Mouse (Mus musculus): ENCODE measurements around the gene Adgrv1. TPM values are rescaled to one million over a fixed set of nuclear protein-coding genes. Genes with fewer than 3 reads are reported as not detected.

The Adgrv1 gene
- polyA plus RNA-seq, 1 experiment from 2014 or later, result 0.66 TPM

DNA sequence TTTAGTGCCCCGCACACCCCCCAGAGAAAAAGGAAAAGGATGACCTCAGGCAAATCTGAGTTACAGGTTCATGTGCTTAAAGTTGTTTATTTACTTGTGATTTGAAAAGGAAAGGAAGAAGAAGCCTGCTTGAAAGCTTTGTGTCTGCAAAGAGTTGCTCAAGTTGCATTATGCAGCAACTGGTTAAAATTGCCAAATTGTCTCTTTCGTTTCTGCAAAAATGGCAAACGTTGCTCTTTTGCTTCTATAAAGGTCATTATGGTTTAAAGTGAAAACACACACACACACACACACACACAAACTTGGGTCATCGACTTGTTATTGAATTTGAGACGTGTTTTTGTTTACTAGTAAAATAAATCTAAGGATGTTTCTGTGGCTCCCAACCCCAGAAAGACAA is 500.3 kb downstream of the Adgrv1 start:
- WGBS, result 75% methylated on average over 5 of the region's 5 CpGs
- H3K9ac ChIP-seq, result no peak overlapping the region
- no peak for ATAC-seq (ENCODE audit: extremely low read depth, insufficient number of reproducible peaks, low FRiP score, low TSS enrichment)

DNA sequence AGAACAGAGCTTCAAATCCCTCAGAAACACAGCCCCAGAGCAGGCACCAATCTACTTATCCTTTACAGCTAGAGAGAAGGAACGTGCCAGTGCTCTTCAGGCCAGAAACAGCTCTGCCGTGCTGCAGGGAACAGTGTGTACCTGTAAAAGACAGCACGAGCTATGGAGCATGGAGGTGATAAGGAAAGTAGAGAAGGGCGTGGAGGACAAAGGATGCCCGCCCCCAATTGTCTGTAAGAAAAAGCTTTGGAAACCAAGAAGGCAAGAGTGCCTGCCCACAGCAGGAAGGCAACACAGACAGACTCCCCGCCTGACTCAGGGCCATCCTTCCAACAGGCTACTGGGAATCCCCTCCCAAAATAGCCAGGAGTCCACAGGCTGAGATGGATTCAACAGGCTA is 501.1 kb downstream of the Adgrv1 start:
- Histone ChIP-seq H3K4me2 (peak overlapping the region; percentile 27; the same call in 1 of the 2 replicates), H3K9ac (peak overlapping the region; percentile 4; the same call in 1 of the 2 replicates), H3K27me3 (replicated peaks) (no peaks in the 10 kb centered on the region), H3K36me3 (no peaks in the 10 kb centered on the region), H3K4me3 (no peak overlapping the region), H3K27ac (replicated peaks) (peak overlapping the region; percentile 76), H3K9me3 (no peaks in the 10 kb centered on the region), H3K4me1 (peaks cover 65% of the 10 kb centered on the region)
- WGBS, result 30% methylated on average over 6 of the region's 6 CpGs
- no peak for ATAC-seq (ENCODE audit: extremely low read depth, insufficient number of reproducible peaks, low FRiP score, low TSS enrichment)

More for the DNA sequence above, 500.3 kb downstream of the Adgrv1 start:
- no peaks in the 10 kb centered on the region for H3K9me3 ChIP-seq
- H3K4me1 ChIP-seq, result peaks cover 69% of the 10 kb centered on the region
- no peak overlapping the region for H3K4me3 ChIP-seq
- H3K36me3 ChIP-seq, result no peaks in the 10 kb centered on the region
- no peaks in the 10 kb centered on the region for H3K27me3 ChIP-seq (replicated peaks)
- no peak overlapping the region for H3K4me2 ChIP-seq
- H3K27ac ChIP-seq (replicated peaks), result peak overlapping the region; percentile 76

DNA sequence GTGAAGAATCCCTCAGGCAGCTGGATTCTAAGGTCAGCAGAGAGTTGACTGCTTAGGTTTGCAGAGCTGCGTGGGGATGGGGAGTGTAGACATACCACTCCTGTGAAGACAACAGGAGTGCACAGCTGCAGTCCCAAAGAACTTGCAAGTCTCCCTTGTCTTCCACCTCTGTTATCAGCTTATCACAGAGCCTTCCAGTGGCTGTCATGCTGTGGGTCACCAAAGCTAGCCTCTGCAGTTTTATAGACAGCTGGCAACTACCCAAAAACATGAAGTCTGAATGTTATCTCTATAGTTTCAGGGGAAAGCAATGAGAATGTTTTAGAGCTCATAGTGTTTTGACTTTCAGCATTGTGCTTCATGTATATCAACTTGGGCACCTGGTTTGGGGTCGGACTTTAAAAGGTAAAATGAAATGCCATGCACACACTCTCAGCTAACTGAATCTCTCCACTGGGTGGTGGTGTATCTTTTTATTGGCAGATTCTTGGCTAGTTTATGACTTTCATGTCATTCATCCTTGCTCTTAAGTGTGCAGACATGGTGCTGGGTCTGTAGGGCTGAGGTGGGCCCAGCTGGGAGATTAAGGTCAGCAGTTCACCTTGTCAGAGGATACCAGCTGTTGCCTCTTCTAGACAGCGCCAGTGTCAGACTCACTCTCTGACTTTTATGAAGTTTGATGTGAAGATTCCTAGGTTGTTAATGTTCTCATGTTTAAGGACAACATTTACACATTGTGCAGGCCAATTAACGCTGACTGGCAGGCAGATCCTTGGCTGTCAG is 502.0 kb downstream of the Adgrv1 start:
- Histone ChIP-seq H3K9me3 (no peaks in the 10 kb centered on the region), H3K36me3 (no peaks in the 10 kb centered on the region), H3K27me3 (replicated peaks) (no peaks in the 10 kb centered on the region), H3K9ac (no peak overlapping the region), H3K4me3 (no peak overlapping the region), H3K4me2 (no peak overlapping the region), H3K27ac (replicated peaks) (peak overlapping the region; percentile 76), H3K4me1 (peaks cover 56% of the 10 kb centered on the region)
- WGBS, result 33% methylated on average over 4 of the region's 4 CpGs
- ATAC-seq (ENCODE audit: extremely low read depth, insufficient number of reproducible peaks, low FRiP score, low TSS enrichment), result no peak

DNA sequence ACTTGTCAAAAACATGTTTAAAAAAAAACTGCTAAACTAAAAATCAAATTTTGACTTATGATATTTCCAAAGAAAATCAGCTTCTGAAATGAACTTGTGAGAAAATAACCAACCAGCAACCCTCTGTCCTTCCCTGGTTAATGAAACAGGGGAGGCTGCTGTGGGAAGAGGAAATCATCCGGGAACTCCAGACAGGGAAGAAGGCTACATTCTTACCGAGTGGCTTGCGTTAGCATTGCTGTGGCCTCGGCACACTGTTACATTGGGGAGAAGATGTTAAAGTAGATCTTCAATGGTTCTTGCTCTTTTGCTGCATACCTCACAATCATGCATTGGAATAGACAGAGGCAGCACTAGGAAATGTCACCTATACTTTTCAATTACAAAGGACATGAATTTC is 507.1 kb downstream of the Adgrv1 start:
- Histone ChIP-seq H3K9me3 (no peaks in the 10 kb centered on the region), H3K9ac (no peak overlapping the region), H3K27ac (replicated peaks) (no peak overlapping the region), H3K4me3 (no peak overlapping the region), H3K27me3 (replicated peaks) (no peaks in the 10 kb centered on the region), H3K4me1 (peaks cover 8% of the 10 kb centered on the region), H3K4me2 (no peak overlapping the region), H3K36me3 (no peaks in the 10 kb centered on the region)
- WGBS, result 62% methylated on average over 4 of the region's 4 CpGs
- no peak for ATAC-seq (ENCODE audit: extremely low read depth, insufficient number of reproducible peaks, low FRiP score, low TSS enrichment)

DNA sequence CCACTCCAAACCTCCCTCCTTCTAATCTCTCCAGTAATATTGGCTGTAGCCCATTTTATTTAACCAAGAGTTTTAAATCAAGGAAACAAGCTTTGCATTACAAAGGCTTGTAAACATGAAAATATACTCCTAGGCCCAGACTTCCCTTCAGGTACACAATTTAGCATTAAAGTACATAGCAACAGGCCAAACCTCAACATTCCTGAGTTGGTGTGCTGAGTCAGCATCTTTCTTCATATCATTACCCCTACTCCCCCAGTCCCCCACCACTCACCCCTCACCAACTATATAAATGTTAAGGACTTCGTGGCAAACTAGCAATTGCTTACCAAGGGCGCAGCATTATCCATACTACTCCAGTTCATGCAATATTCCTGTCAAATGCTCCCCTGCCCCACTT is 510.7 kb downstream of the Adgrv1 start:
- no peak overlapping the region for H3K9ac ChIP-seq
- 76% methylated on average over 2 of the region's 2 CpGs for WGBS
- no peak overlapping the region for H3K4me3 ChIP-seq
- no peaks in the 10 kb centered on the region for H3K27me3 ChIP-seq (replicated peaks)
- peaks cover 10% of the 10 kb centered on the region for H3K4me1 ChIP-seq
- ATAC-seq (ENCODE audit: extremely low read depth, insufficient number of reproducible peaks, low FRiP score, low TSS enrichment), result no peak
- no peak overlapping the region for H3K27ac ChIP-seq (replicated peaks)
- H3K9me3 ChIP-seq, result no peaks in the 10 kb centered on the region
- H3K4me2 ChIP-seq, result no peak overlapping the region
- no peaks in the 10 kb centered on the region for H3K36me3 ChIP-seq

DNA sequence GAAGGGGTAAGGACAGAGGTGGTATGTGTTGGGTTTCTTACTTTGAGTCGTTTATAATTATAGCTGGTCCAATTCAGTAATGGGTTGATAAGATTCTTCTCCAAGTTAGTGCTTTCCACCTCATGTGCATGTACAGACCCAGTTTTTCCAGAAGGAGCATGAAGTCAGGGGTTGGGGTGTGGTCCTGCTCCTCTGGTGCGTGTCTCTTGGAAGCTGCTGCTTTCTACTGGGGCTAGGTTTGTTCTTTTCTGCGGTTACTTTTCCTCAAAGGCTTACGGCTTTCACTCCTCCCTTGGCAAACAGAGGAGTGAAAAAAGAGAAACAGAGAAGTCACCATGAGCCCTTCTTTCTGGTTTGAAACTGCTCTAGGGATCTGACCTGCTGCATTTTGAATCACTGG is 522.5 kb downstream of the Adgrv1 start:
- no peaks in the 10 kb centered on the region for H3K27me3 ChIP-seq (replicated peaks)
- H3K27ac ChIP-seq (replicated peaks), result no peak overlapping the region
- no peaks in the 10 kb centered on the region for H3K9me3 ChIP-seq
- H3K4me1 ChIP-seq, result peaks cover 25% of the 10 kb centered on the region
- WGBS, result 89% methylated on average over 4 of the region's 4 CpGs
- no peak for ATAC-seq (ENCODE audit: extremely low read depth, insufficient number of reproducible peaks, low FRiP score, low TSS enrichment)
- no peak overlapping the region for H3K9ac ChIP-seq
- H3K36me3 ChIP-seq, result no peaks in the 10 kb centered on the region
- H3K4me2 ChIP-seq, result no peak overlapping the region
- no peak overlapping the region for H3K4me3 ChIP-seq

DNA sequence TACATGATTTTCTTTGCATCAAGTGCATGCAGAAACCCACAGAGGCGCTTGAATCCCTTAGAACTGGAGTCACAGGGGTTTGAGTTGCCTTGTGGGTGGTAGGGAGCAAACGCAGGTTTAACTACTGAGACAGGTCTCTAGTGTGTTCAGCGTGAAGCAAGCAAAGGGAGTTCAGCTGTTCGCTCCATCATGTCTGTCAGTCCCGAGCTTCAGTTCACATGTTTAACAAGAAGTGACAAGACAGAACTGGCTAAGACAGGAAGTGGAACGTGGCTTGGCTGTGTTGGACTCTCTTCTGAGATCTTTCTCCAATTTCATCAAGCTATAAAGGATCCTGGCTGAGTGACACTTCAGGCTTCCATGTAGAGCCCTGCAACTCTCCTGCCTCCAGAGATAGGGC is 523.3 kb downstream of the Adgrv1 start:
- H3K9ac ChIP-seq, result no peak overlapping the region
- WGBS, result 70% methylated on average over 6 of the region's 6 CpGs
- no peak for ATAC-seq (ENCODE audit: extremely low read depth, insufficient number of reproducible peaks, low FRiP score, low TSS enrichment)
- no peaks in the 10 kb centered on the region for H3K9me3 ChIP-seq
- no peaks in the 10 kb centered on the region for H3K36me3 ChIP-seq
- no peaks in the 10 kb centered on the region for H3K27me3 ChIP-seq (replicated peaks)
- H3K27ac ChIP-seq (replicated peaks), result no peak overlapping the region
- no peak overlapping the region for H3K4me3 ChIP-seq
- peaks cover 25% of the 10 kb centered on the region for H3K4me1 ChIP-seq
- H3K4me2 ChIP-seq, result no peak overlapping the region

DNA sequence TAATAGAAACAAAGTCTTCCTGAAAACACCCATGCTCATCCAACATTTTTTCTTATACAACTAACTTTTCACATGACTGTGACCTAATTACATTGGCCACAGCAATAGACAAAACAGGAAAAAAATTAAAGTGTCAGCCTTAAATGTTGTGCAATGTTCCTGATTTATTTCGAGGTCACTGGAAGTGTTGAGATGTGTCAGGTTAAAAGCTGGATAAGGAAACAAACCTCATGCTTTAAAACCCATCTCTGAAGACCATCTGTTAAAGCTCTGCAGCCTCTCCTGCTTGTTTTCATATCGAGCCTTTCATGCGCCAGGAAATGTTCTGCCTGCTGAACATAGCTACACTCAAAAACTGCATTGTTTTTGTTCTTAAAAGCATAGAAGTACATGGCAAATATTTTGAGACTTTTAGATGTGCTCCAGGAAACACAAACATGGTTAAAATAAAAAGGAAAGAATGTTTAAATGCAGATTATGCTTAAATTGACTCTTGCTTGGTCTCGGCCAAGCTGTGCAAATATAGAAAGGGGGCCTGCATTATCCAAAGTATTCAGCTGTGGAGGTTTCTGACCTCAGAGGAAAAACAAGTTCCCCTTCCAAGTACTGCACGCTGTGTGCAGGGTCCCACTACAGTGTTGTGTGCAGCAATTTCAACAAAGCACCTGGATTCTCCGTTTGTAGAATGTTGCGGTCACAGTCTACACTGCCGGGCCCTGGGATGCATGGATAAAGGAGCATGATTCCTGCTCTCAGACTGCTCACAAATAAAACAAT is 524.2 kb downstream of the Adgrv1 start:
- Histone ChIP-seq H3K9ac (peak overlapping the region; percentile 40), H3K27me3 (replicated peaks) (no peaks in the 10 kb centered on the region), H3K27ac (replicated peaks) (peak overlapping the region; percentile 68), H3K4me2 (no peak overlapping the region), H3K4me3 (no peak overlapping the region), H3K4me1 (peaks cover 30% of the 10 kb centered on the region), H3K9me3 (no peaks in the 10 kb centered on the region), H3K36me3 (no peaks in the 10 kb centered on the region)
- 46% methylated on average over 8 of the region's 8 CpGs for WGBS
- no peak for ATAC-seq (ENCODE audit: extremely low read depth, insufficient number of reproducible peaks, low FRiP score, low TSS enrichment)

DNA sequence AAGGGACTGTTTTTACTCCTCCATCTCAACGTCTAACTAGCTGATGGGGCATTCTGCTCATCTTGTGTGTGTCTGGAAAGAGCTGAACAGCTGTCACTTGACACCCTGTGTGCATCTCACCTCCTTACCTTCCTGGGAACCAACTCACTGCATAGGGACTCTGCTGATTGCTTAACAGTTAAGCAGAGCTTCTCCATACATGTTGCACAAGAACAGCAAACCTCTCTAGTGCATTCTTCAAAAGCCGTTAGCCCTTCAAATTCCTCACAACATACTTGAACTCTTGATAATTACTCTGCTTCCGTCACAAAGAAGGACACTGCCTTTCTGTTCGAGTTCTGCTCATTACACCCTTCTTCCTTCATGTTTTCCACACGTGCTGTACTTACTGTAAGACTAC is 525.5 kb downstream of the Adgrv1 start:
- ATAC-seq (ENCODE audit: extremely low read depth, insufficient number of reproducible peaks, low FRiP score, low TSS enrichment), result no peak
- 26% methylated on average over 5 of the region's 5 CpGs for WGBS
- Histone ChIP-seq H3K36me3 (no peaks in the 10 kb centered on the region), H3K4me2 (no peak overlapping the region), H3K4me3 (no peak overlapping the region), H3K27ac (replicated peaks) (peak overlapping the region; percentile 32; the same call in 1 of the 2 replicates), H3K9me3 (no peaks in the 10 kb centered on the region), H3K4me1 (peaks cover 40% of the 10 kb centered on the region), H3K9ac (0 out of 2 replicates have a peak overlapping the region, but pooled peaks have one; percentile 19), H3K27me3 (replicated peaks) (no peaks in the 10 kb centered on the region)

DNA sequence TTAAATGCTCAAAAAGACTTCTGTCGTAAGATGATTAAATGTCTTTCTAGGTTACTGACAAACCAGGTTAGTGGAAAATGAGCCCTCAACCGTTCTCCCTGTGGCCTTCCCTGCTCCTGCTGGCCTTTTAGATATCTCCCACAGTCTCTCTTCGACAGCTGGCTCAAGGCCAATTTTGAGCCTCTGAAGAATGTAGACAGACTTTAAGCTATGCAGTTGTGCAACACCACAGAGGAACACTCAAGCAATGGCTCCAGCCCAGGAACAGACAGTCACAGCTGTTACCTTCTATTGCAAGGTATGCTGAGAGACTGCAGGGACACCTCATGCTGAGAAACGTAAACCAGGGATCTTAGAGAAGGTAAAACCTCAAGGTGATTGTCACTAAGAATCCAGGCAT is 529.2 kb downstream of the Adgrv1 start:
- peaks cover 41% of the 10 kb centered on the region for H3K4me1 ChIP-seq
- 11% methylated on average over 4 of the region's 4 CpGs for WGBS
- H3K4me2 ChIP-seq, result peak overlapping the region; percentile 33
- no peaks in the 10 kb centered on the region for H3K27me3 ChIP-seq (replicated peaks)
- no peaks in the 10 kb centered on the region for H3K9me3 ChIP-seq
- peak overlapping the region; percentile 82 for H3K27ac ChIP-seq (replicated peaks)
- ATAC-seq (ENCODE audit: extremely low read depth, insufficient number of reproducible peaks, low FRiP score, low TSS enrichment), result peak; percentile 58; the same call in 1 of the 2 replicates
- no peak overlapping the region for H3K4me3 ChIP-seq
- H3K9ac ChIP-seq, result no peak overlapping the region
- no peaks in the 10 kb centered on the region for H3K36me3 ChIP-seq

DNA sequence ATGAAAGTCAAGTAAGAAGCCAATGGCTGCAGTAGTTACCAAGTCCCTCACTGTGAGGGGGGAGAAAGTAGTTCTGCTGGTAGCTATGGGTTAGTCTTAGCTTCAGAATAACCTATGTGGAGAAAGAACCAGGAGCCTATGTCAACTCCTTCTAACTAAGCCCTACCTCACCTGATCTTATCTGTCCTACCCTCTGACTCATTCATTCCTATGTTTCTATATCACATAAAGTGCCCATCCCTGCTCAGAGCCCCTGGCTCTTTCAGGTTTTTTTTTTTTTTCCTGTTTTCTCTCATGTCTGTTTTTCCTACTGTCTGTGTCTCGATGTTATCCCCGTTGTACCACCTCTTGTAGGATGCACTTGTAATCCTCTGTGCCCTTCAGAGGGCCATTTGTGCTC is 536.5 kb downstream of the Adgrv1 start:
- Histone ChIP-seq H3K9me3 (no peaks in the 10 kb centered on the region), H3K27ac (replicated peaks) (no peak overlapping the region), H3K4me3 (no peak overlapping the region), H3K4me1 (0 out of 2 replicates have a peak, but pooled peaks cover 4% of the 10 kb centered on the region), H3K9ac (no peak overlapping the region), H3K4me2 (no peak overlapping the region), H3K36me3 (no peaks in the 10 kb centered on the region), H3K27me3 (replicated peaks) (no peaks in the 10 kb centered on the region)
- no peak for ATAC-seq (ENCODE audit: extremely low read depth, insufficient number of reproducible peaks, low FRiP score, low TSS enrichment)
- 90% methylated on average over 2 of the region's 2 CpGs for WGBS

Measured in heart, embryonic 13.5 days (tissue).